Mouse (Mus musculus) midbrain, embryonic 13.5 days (tissue): ENCODE measurements around the gene Fbxo28. TPM values are rescaled to one million over a fixed set of nuclear protein-coding genes. Genes with fewer than 3 reads are reported as not detected.
"Not testable (repeated sequence)": the region's sequence is repeated elsewhere in the genome, so short reads cannot be mapped to it uniquely, and the experiment has no call there.

Experiments
- ATAC-seq: fragments of 200-750 bp; cut with Nextera tagmentation; 2 replicates; pipeline ENCODE4 v1.8.0; 2017; ENCODE audit warnings: mild to moderate bottlenecking, moderate TSS enrichment, moderate library complexity
- H3K27ac ChIP-seq: fragments of 300-500 bp; sonication (generic); 2 replicates; pipeline ENCODE4 v1.5.1; 2015; ENCODE audit warnings: inconsistent platforms, mild to moderate bottlenecking, moderate library complexity
- H3K27me3 ChIP-seq: fragments of 300-500 bp; sonication (generic); 2 replicates; pipeline ENCODE4 v1.6.1; 2015; ENCODE audit warnings: mild to moderate bottlenecking, inconsistent platforms
- H3K36me3 ChIP-seq: fragments of 300-500 bp; sonication (generic); 2 replicates; pipeline ENCODE4 v1.6.1; 2015; ENCODE audit warnings: mild to moderate bottlenecking, inconsistent platforms
- H3K4me1 ChIP-seq: fragments of 300-500 bp; sonication (generic); replicated peaks from 2 replicates; pipeline ENCODE4 v1.6.1; 2015; ENCODE audit warnings: inconsistent platforms
- H3K4me2 ChIP-seq: fragments of 300-500 bp; sonication (generic); replicated peaks from 2 replicates; pipeline ENCODE4 v1.6.1; 2015; ENCODE audit warnings: moderate library complexity, mild to moderate bottlenecking, inconsistent platforms
- H3K4me3 ChIP-seq: fragments of 300-500 bp; sonication (generic); replicated peaks from 2 replicates; pipeline ENCODE4 v1.5.1; 2015; ENCODE audit warnings: mild to moderate bottlenecking, inconsistent platforms
- H3K9ac ChIP-seq: fragments of 300-500 bp; sonication (generic); replicated peaks from 2 replicates; pipeline ENCODE4 v1.6.1; 2015; ENCODE audit warnings: mild to moderate bottlenecking, inconsistent platforms
- H3K9me3 ChIP-seq: fragments of 300-500 bp; sonication (generic); 2 replicates; pipeline ENCODE4 v1.6.1; 2016; ENCODE audit warnings: mild to moderate bottlenecking, inconsistent platforms
- WGBS: fragments of 180-500 bp; shearing (Covaris S2); methylation state at CpG from one replicate; pipeline ENCODE4 v1.1.7; 2015; 5-methylcytosine and 5-hydroxymethylcytosine counted together
- polyA plus RNA-seq: library from polyadenylated mRNA; unstranded; fragments of >200 nt; fragmentation: Nextera tagmentation; extraction: Ambion mirVana; gene quantifications from 2 replicates; pipeline ENCODE4 v1.2.1, GENCODE M21; 2015

The Fbxo28 gene
- polyA plus RNA-seq, 1 experiment from 2014 or later, result 29.8 TPM

- 86% methylated on average over 6 of the region's 6 CpGs for WGBS
- Histone ChIP-seq H3K27ac (no peak overlapping the region), H3K27me3 (no peaks in the 10 kb centered on the region), H3K4me1 (no peaks in the 10 kb centered on the region), H3K36me3 (no peaks in the 10 kb centered on the region), H3K4me3 (no peak overlapping the region), H3K9me3 (no peaks in the 10 kb centered on the region), H3K9ac (no peak overlapping the region), H3K4me2 (no peak overlapping the region)
- no peak for ATAC-seq
Observed at GRCm38 (mm10) chr1:182302176-182302870, 39.1 kb downstream of the Fbxo28 start.

GRCm38 (mm10) chr1:182297821-182298220, 43.6 kb downstream of the Fbxo28 start:
- H3K27me3 ChIP-seq, result no peaks in the 10 kb centered on the region
- WGBS, result 93% methylated on average over 5 of the region's 5 CpGs
- ATAC-seq, result no peak

GRCm38 (mm10) chr1:182297246-182297645, 44.2 kb downstream of the Fbxo28 start:
- H3K36me3 ChIP-seq, result no peaks in the 10 kb centered on the region
- no peaks in the 10 kb centered on the region for H3K9me3 ChIP-seq
- no peak overlapping the region for H3K4me2 ChIP-seq
- no peaks in the 10 kb centered on the region for H3K4me1 ChIP-seq
- no peak overlapping the region for H3K27ac ChIP-seq
- ATAC-seq, result no peak
- H3K27me3 ChIP-seq, result no peaks in the 10 kb centered on the region
- no peak overlapping the region for H3K4me3 ChIP-seq
- no peak overlapping the region for H3K9ac ChIP-seq
- 28% methylated on average over 3 of the region's 3 CpGs for WGBS

More at GRCm38 (mm10) chr1:182297821-182298220, 43.6 kb downstream of the Fbxo28 start:
- no peak overlapping the region for H3K4me2 ChIP-seq
- no peaks in the 10 kb centered on the region for H3K9me3 ChIP-seq
- no peak overlapping the region for H3K27ac ChIP-seq
- H3K9ac ChIP-seq, result no peak overlapping the region
- no peak overlapping the region for H3K4me3 ChIP-seq
- H3K36me3 ChIP-seq, result no peaks in the 10 kb centered on the region
- no peaks in the 10 kb centered on the region for H3K4me1 ChIP-seq

GRCm38 (mm10) chr1:182296816-182297215, 44.6 kb downstream of the Fbxo28 start:
- H3K4me3 ChIP-seq, result no peak overlapping the region
- H3K4me1 ChIP-seq, result no peaks in the 10 kb centered on the region
- ATAC-seq, result no peak
- H3K27me3 ChIP-seq, result no peaks in the 10 kb centered on the region
- H3K36me3 ChIP-seq, result no peaks in the 10 kb centered on the region
- no peak overlapping the region for H3K9ac ChIP-seq
- H3K4me2 ChIP-seq, result no peak overlapping the region
- H3K9me3 ChIP-seq, result no peaks in the 10 kb centered on the region
- WGBS, result 71% methylated on average over 6 of the region's 6 CpGs
- no peak overlapping the region for H3K27ac ChIP-seq

GRCm38 (mm10) chr1:182296141-182296540, 45.3 kb downstream of the Fbxo28 start:
- Histone ChIP-seq H3K4me2 (no peak overlapping the region), H3K4me1 (no peaks in the 10 kb centered on the region), H3K9ac (no peak overlapping the region), H3K9me3 (no peaks in the 10 kb centered on the region), H3K4me3 (no peak overlapping the region), H3K27ac (no peak overlapping the region), H3K36me3 (no peaks in the 10 kb centered on the region), H3K27me3 (no peaks in the 10 kb centered on the region)
- WGBS, result 92% methylated on average over 6 of the region's 6 CpGs
- ATAC-seq, result no peak

- Histone ChIP-seq H3K36me3 (no peaks in the 10 kb centered on the region), H3K4me3 (no peak overlapping the region), H3K4me1 (no peaks in the 10 kb centered on the region), H3K9ac (no peak overlapping the region), H3K4me2 (no peak overlapping the region), H3K27ac (no peak overlapping the region), H3K27me3 (no peaks in the 10 kb centered on the region), H3K9me3 (no peaks in the 10 kb centered on the region)
- no peak for ATAC-seq
- 85% methylated on average over 4 of the region's 4 CpGs for WGBS
Observed at GRCm38 (mm10) chr1:182292291-182292690, 49.1 kb downstream of the Fbxo28 start.

GRCm38 (mm10) chr1:182290741-182291140, 50.7 kb downstream of the Fbxo28 start:
- H3K9ac ChIP-seq, H3K27me3 ChIP-seq, H3K4me2 ChIP-seq, H3K27ac ChIP-seq, H3K4me3 ChIP-seq, H3K9me3 ChIP-seq, ATAC-seq, H3K4me1 ChIP-seq, H3K36me3 ChIP-seq: not testable (repeated sequence)
- WGBS, result 94% methylated on average over 3 of the region's 3 CpGs

- Histone ChIP-seq H3K36me3 (no peaks in the 10 kb centered on the region), H3K27me3 (peaks cover 4% of the 10 kb centered on the region; the same call in 1 of the 2 replicates), H3K4me3 (no peak overlapping the region), H3K4me2 (no peak overlapping the region), H3K9ac (no peak overlapping the region), H3K9me3 (no peaks in the 10 kb centered on the region), H3K27ac (no peak overlapping the region), H3K4me1 (no peaks in the 10 kb centered on the region)
- no peak for ATAC-seq
- WGBS, result 74% methylated on average over 2 of the region's 2 CpGs
Observed at GRCm38 (mm10) chr1:182289781-182290180, 51.6 kb downstream of the Fbxo28 start.

- Histone ChIP-seq H3K9me3 (no peaks in the 10 kb centered on the region), H3K4me3 (no peak overlapping the region), H3K36me3 (no peaks in the 10 kb centered on the region), H3K27ac (no peak overlapping the region), H3K4me1 (no peaks in the 10 kb centered on the region), H3K27me3 (peaks cover 13% of the 10 kb centered on the region), H3K4me2 (no peak overlapping the region), H3K9ac (no peak overlapping the region)
- ATAC-seq, result no peak
- WGBS, result 49% methylated on average over 2 of the region's 2 CpGs
Observed at GRCm38 (mm10) chr1:182288601-182289000, 52.8 kb downstream of the Fbxo28 start.

- Histone ChIP-seq H3K27me3 (peaks cover 18% of the 10 kb centered on the region), H3K36me3 (no peaks in the 10 kb centered on the region), H3K4me2 (no peak overlapping the region), H3K9ac (no peak overlapping the region), H3K9me3 (no peaks in the 10 kb centered on the region), H3K4me3 (no peak overlapping the region), H3K4me1 (0 out of 2 replicates have a peak, but pooled peaks cover 3% of the 10 kb centered on the region), H3K27ac (no peak overlapping the region)
- 70% methylated on average over 7 of the region's 7 CpGs for WGBS
- ATAC-seq, result no peak
Observed at GRCm38 (mm10) chr1:182287781-182288180, 53.6 kb downstream of the Fbxo28 start.

GRCm38 (mm10) chr1:182284795-182285194, 56.6 kb downstream of the Fbxo28 start:
- H3K27ac ChIP-seq, result no peak overlapping the region
- WGBS, result 95% methylated on average over 2 of the region's 2 CpGs
- H3K4me3 ChIP-seq, result no peak overlapping the region
- H3K36me3 ChIP-seq, result no peaks in the 10 kb centered on the region
- no peak overlapping the region for H3K9ac ChIP-seq
- no peak overlapping the region for H3K4me2 ChIP-seq
- H3K4me1 ChIP-seq, result peaks cover 24% of the 10 kb centered on the region
- H3K9me3 ChIP-seq, result no peaks in the 10 kb centered on the region
- no peak for ATAC-seq
- H3K27me3 ChIP-seq, result peaks cover 18% of the 10 kb centered on the region

- H3K36me3 ChIP-seq, result peaks cover 11% of the 10 kb centered on the region
- peaks cover 18% of the 10 kb centered on the region for H3K27me3 ChIP-seq
- H3K4me1 ChIP-seq, result peaks cover 24% of the 10 kb centered on the region
- WGBS, result 26% methylated on average over 7 of the region's 7 CpGs
- H3K9me3 ChIP-seq, result no peaks in the 10 kb centered on the region
- ATAC-seq, result no peak
- no peak overlapping the region for H3K27ac ChIP-seq
- peak overlapping the region; percentile 64 for H3K4me3 ChIP-seq
- peak overlapping the region; percentile 72 for H3K4me2 ChIP-seq
- H3K9ac ChIP-seq, result no peak overlapping the region
Observed at GRCm38 (mm10) chr1:182283231-182283630, 58.2 kb downstream of the Fbxo28 start.
